In the genomic region with DNA sequence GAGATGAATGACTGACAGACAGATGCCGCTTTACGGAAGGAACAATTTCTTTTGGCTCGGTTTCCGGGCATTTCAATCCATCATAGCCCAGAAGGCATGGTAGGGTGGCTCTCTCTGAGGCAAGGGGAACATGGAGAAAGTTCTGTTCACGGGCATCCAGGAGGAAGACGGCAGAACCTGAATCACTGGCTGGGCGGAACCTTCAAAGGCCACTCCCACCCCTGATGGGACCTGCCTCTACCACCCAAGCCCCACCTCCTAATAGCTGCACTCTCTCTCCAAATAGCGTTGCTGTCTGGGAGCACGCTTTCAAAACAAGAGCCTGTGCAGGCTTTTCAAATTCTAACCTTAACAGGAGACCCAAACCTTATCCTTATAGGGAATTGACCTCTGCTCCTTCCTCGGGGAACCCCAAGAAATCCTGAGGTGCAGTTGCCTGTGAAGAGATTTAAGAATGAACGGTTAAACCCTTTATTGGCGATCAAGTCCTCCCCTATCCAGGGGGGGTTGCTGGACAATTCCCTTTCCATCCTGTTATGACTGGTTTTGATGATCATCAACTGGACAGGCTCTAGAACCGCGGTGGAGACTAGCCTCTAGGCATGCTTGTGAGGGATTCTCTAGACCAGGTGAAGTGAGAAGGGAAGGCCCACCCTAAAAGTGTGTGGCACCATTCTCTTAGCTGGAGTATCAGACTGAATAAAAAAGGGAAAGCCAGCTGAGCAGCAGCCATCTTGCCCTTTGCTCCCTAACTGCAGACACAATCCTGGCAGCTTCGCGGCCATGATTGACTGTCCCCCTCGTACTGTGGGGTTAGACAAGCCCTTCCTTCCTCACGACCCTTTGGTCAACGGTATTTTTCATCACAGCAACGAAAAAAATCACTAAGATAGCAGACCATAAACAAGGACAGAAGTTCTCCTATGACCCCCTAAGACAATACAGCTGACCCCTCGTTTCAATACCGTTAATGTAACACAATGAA, we compare ENCODE assay signal across 15 mouse cellular contexts.
A peak's percentile ranks its signal among the peaks of the same experiment; 100 is the strongest.
DNase-seq lines count a peak whose midpoint lies in the region; ATAC-seq and TF ChIP-seq lines count a peak whose summit lies in the region.
"Had no signal": no experiment of that assay in that cellular context is flagged by ENCODE, and none has a peak within 500 bp of the region (broad histone marks: within the 10 kb centered on the region; RNA-seq: fewer than 3 reads in every experiment).

No protein-coding gene starts in this region.

- ATAC-seq in hindbrain, postnatal 0 days: no peak
- no peak for ATAC-seq in hindbrain, embryonic 13.5 days (ENCODE audit: low FRiP score)
- peak; percentile 42; the same call in 1 of the 2 replicates for ATAC-seq in lung, embryonic 16.5 days (ENCODE audit: low read depth)
- ATAC-seq in forebrain, embryonic 15.5 days (replicated peaks): peak; percentile 5; the same call in 1 of the 2 replicates
- ATAC-seq: intestine, embryonic 15.5 days had no signal

- 0 out of 2 replicates have a peak, but pooled peaks cover 3% of the 10 kb centered on the region for H3K27me3 ChIP-seq in hindbrain, postnatal 0 days (ENCODE audit: insufficient read depth, low read length)
- no peaks in the 10 kb centered on the region for H3K27me3 ChIP-seq in hindbrain, embryonic 13.5 days
- no peaks in the 10 kb centered on the region for H3K27me3 ChIP-seq in lung, embryonic 16.5 days (ENCODE audit: control insufficient read depth, insufficient read depth, low read depth, low read length)
- H3K27me3 ChIP-seq in forebrain, embryonic 15.5 days: no peaks in the 10 kb centered on the region
- H3K27me3 ChIP-seq: intestine, embryonic 15.5 days; neural tube, embryonic 13.5 days had no signal

- no peaks in the 10 kb centered on the region for H3K9me3 ChIP-seq in hindbrain, postnatal 0 days (ENCODE audit: low read length)
- no peaks in the 10 kb centered on the region for H3K9me3 ChIP-seq in hindbrain, embryonic 13.5 days
- H3K9me3 ChIP-seq in lung, embryonic 16.5 days (ENCODE audit: control insufficient read depth, low read length): no peaks in the 10 kb centered on the region
- H3K9me3 ChIP-seq in forebrain, embryonic 15.5 days: no peaks in the 10 kb centered on the region
- H3K9me3 ChIP-seq: G1E; hindbrain, embryonic 10.5 days; intestine, embryonic 15.5 days; neural tube, embryonic 13.5 days had no signal

- DNase-seq in hindbrain, postnatal 0 days (ENCODE audit: low spot score): no peak
- no peak for DNase-seq in lung, adult 2 months
- peak; percentile 66 for DNase-seq in ZHBTc4 (ENCODE audit: low read depth, low spot score)
- no peak for DNase-seq in ovary, adult 18-20 months (ENCODE audit: low spot score)
- DNase-seq in cerebellum, adult 8-10 months: no peak
- DNase-seq: thymus, adult 18-20 months had no signal

- no peak overlapping the region for H3K4me3 ChIP-seq in hindbrain, postnatal 0 days (ENCODE audit: low read length)
- no peak overlapping the region for H3K4me3 ChIP-seq in hindbrain, embryonic 13.5 days
- H3K4me3 ChIP-seq in lung, embryonic 16.5 days (ENCODE audit: low read length): no peak overlapping the region
- H3K4me3 ChIP-seq in lung, adult 2 months (replicated peaks; ENCODE audit: extremely low read depth, low read depth, low read length): no peak overlapping the region
- no peak overlapping the region for H3K4me3 ChIP-seq in forebrain, embryonic 15.5 days
- H3K4me3 ChIP-seq: heart, adult 2 months; hindbrain, embryonic 10.5 days; intestine, embryonic 15.5 days; neural tube, embryonic 13.5 days had no signal

- H3K9ac ChIP-seq in hindbrain, postnatal 0 days (replicated peaks; ENCODE audit: low read length): no peak overlapping the region
- H3K9ac ChIP-seq in hindbrain, embryonic 13.5 days: no peak overlapping the region
- H3K9ac ChIP-seq in lung, embryonic 16.5 days (ENCODE audit: low read length): no peak overlapping the region
- no peak overlapping the region for H3K9ac ChIP-seq in forebrain, embryonic 15.5 days (replicated peaks)
- H3K9ac ChIP-seq: intestine, embryonic 15.5 days; neural tube, embryonic 13.5 days had no signal

- no peaks in the 10 kb centered on the region for H3K36me3 ChIP-seq in hindbrain, postnatal 0 days (ENCODE audit: insufficient read depth, low read length)
- H3K36me3 ChIP-seq in hindbrain, embryonic 13.5 days: no peaks in the 10 kb centered on the region
- no peaks in the 10 kb centered on the region for H3K36me3 ChIP-seq in lung, embryonic 16.5 days (ENCODE audit: control insufficient read depth, insufficient read depth, low read length)
- H3K36me3 ChIP-seq in forebrain, embryonic 15.5 days: no peaks in the 10 kb centered on the region
- H3K36me3 ChIP-seq: G1E; hindbrain, embryonic 10.5 days; intestine, embryonic 15.5 days; neural tube, embryonic 13.5 days had no signal

- no peak overlapping the region for H3K27ac ChIP-seq in hindbrain, postnatal 0 days
- H3K27ac ChIP-seq in hindbrain, embryonic 13.5 days: no peak overlapping the region
- H3K27ac ChIP-seq in lung, embryonic 16.5 days (ENCODE audit: low read length): no peak overlapping the region
- H3K27ac ChIP-seq in forebrain, embryonic 15.5 days (replicated peaks): peak overlapping the region; percentile 45; the same call in 1 of the 2 replicates
- H3K27ac ChIP-seq: heart, adult 2 months; hindbrain, embryonic 10.5 days; intestine, embryonic 15.5 days; neural tube, embryonic 13.5 days had no signal

- no peak for TF ChIP-seq POLR2A in lung, adult 2 months (IDR thresholded peaks at IDR 0.05; ENCODE audit: borderline replicate concordance, extremely low read depth, low read depth, low read length)

- TF ChIP-seq CTCF in hindbrain, postnatal 0 days (IDR thresholded peaks at IDR 0.05; ENCODE audit: low read depth): no peak
- TF ChIP-seq CTCF in lung, adult 2 months (IDR thresholded peaks at IDR 0.05; ENCODE audit: insufficient read depth, low read length): no peak

- WGBS in hindbrain, postnatal 0 days: 71% methylated on average over 22 of the region's 22 CpGs
- 84% methylated on average over 22 of the region's 22 CpGs for WGBS in hindbrain, embryonic 13.5 days
- 70% methylated on average over 22 of the region's 22 CpGs for WGBS in lung, embryonic 16.5 days
- WGBS in lung, adult 2 months: 71% methylated on average over 22 of the region's 22 CpGs
- WGBS in forebrain, embryonic 15.5 days: 70% methylated on average over 22 of the region's 22 CpGs

- no peaks in the 10 kb centered on the region for H3K4me1 ChIP-seq in hindbrain, postnatal 0 days (ENCODE audit: insufficient read depth, low read length)
- peaks cover 9% of the 10 kb centered on the region for H3K4me1 ChIP-seq in hindbrain, embryonic 13.5 days (replicated peaks)
- peaks cover 26% of the 10 kb centered on the region for H3K4me1 ChIP-seq in lung, embryonic 16.5 days (replicated peaks; ENCODE audit: control insufficient read depth, insufficient read depth, low read length)
- peaks cover 9% of the 10 kb centered on the region for H3K4me1 ChIP-seq in lung, adult 2 months (ENCODE audit: control insufficient read depth, insufficient read depth, low read length)
- H3K4me1 ChIP-seq in forebrain, embryonic 15.5 days: peaks cover 11% of the 10 kb centered on the region

- peak overlapping the region; percentile 38 for H3K4me2 ChIP-seq in hindbrain, postnatal 0 days (ENCODE audit: low read depth, low read length)
- H3K4me2 ChIP-seq in hindbrain, embryonic 13.5 days: no peak overlapping the region
- H3K4me2 ChIP-seq in lung, embryonic 16.5 days (ENCODE audit: low read depth, low read length): peak overlapping the region; percentile 28
- no peak overlapping the region; the same call in 1 of the 2 replicates for H3K4me2 ChIP-seq in forebrain, embryonic 15.5 days (replicated peaks)
- H3K4me2 ChIP-seq: intestine, embryonic 15.5 days; liver, embryonic 11.5 days; neural tube, embryonic 13.5 days had no signal

Comparison
In these comparisons a context has a peak if more than half of its experiments do, and no peak if none do; other contexts are left out.
1. H3K4me2 ChIP-seq: peak in hindbrain, postnatal 0 days (single experiment) and lung, embryonic 16.5 days (single experiment); none in hindbrain, embryonic 13.5 days (single experiment) and forebrain, embryonic 15.5 days (single experiment).
2. ATAC-seq: peak in lung, embryonic 16.5 days (single experiment) and forebrain, embryonic 15.5 days (single experiment); none in hindbrain, postnatal 0 days (single experiment) and hindbrain, embryonic 13.5 days (single experiment).